20 mouse cellular contexts compared by ENCODE assay signal in the genomic region with DNA sequence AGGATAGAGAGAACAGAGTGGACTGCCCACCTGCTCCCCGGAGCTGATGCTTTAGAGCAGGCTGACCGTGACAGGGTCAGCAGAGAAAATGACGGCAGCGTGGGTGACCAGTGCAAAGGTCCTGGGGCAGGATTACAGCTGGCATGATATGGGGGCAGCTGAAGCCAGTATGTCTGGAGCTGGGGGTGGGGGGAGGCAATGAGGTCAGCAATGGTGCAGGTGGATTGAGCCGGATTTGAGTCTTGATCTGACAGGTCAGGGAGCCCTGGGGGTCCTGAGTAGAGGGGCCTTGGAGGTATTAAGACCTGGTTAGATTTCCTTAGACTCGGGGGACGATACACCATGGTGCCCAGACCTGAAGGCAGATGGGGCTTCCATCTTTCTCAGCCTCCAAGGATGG. TPM values are rescaled to one million over a fixed set of nuclear protein-coding genes. Genes with fewer than 3 reads are reported as not detected.
DNase-seq lines count a peak whose midpoint lies in the region; TF ChIP-seq lines count a peak whose summit lies in the region.
"Had no signal": no experiment of that assay in that cellular context is flagged by ENCODE, and none has a peak within 500 bp of the region (broad histone marks: within the 10 kb centered on the region; RNA-seq: fewer than 3 reads in every experiment).

No protein-coding gene starts in this region.

- peak in 1 of 2 experiments; percentile 19 for DNase-seq in heart, adult 2 months
- no peak for DNase-seq in heart, postnatal 14 days
- no peak for DNase-seq in embryonic facial prominence, embryonic 10.5 days (ENCODE audit: low spot score)
- no peak for DNase-seq in limb, embryonic 10.5 days (ENCODE audit: low spot score)
- no peak for DNase-seq in testis, postnatal 14 days (ENCODE audit: low spot score)
- DNase-seq in liver = no peak
- DNase-seq: cerebellum, adult 18-20 months; cerebellum, adult 9-10 months; cerebellum, postnatal 14 days had no signal

- peaks cover 8% of the 10 kb centered on the region for H3K4me1 ChIP-seq in heart, adult 2 months (ENCODE audit: control insufficient read depth, insufficient read depth, low read length)
- H3K4me1 ChIP-seq in embryonic facial prominence, embryonic 10.5 days = peaks cover 46% of the 10 kb centered on the region
- peaks cover 34% of the 10 kb centered on the region for H3K4me1 ChIP-seq in limb, embryonic 10.5 days
- H3K4me1 ChIP-seq: forebrain, embryonic 15.5 days; hindbrain, embryonic 13.5 days had no signal

- intact Hi-C loops in heart, adult 2 months (cut with DNase I) = no loop called here
- intact Hi-C loops in heart, postnatal 14 days (cut with DNase I) = no loop called here

- 93% methylated on average over 7 of the region's 7 CpGs for WGBS in heart, adult 2 months
- 88% methylated on average over 7 of the region's 7 CpGs for WGBS in embryonic facial prominence, embryonic 10.5 days
- 90% methylated on average over 7 of the region's 7 CpGs for WGBS in limb, embryonic 10.5 days

- no peaks in the 10 kb centered on the region for H3K79me2 ChIP-seq in heart, adult 2 months (replicated peaks; ENCODE audit: control insufficient read depth, insufficient read depth, low read length)

- no peak for TF ChIP-seq CTCF in heart, adult 2 months (IDR thresholded peaks at IDR 0.05)

- no peak for TF ChIP-seq POLR2A in heart, adult 2 months (IDR thresholded peaks at IDR 0.05; ENCODE audit: insufficient read depth, low read depth, low read length)

- no peak overlapping the region for H3K9ac ChIP-seq in heart, adult 2 months (ENCODE audit: low read depth, low read length)
- H3K9ac ChIP-seq: embryonic facial prominence, embryonic 12.5 days; embryonic facial prominence, embryonic 15.5 days; forebrain, embryonic 12.5 days; forebrain, embryonic 15.5 days; heart, embryonic 13.5 days; hindbrain, embryonic 13.5 days; intestine, embryonic 15.5 days had no signal

- no peaks in the 10 kb centered on the region for H3K9me3 ChIP-seq in embryonic facial prominence, embryonic 10.5 days
- no peaks in the 10 kb centered on the region for H3K9me3 ChIP-seq in limb, embryonic 10.5 days (replicated peaks)
- H3K9me3 ChIP-seq: embryonic facial prominence, embryonic 12.5 days; embryonic facial prominence, embryonic 15.5 days; forebrain, embryonic 12.5 days; forebrain, embryonic 15.5 days; heart, embryonic 10.5 days; heart, embryonic 13.5 days; hindbrain, embryonic 10.5 days; hindbrain, embryonic 13.5 days; intestine, embryonic 15.5 days had no signal

- H3K4me3 ChIP-seq in heart, adult 2 months = no peak overlapping the region
- H3K4me3 ChIP-seq in embryonic facial prominence, embryonic 10.5 days = no peak overlapping the region
- no peak overlapping the region for H3K4me3 ChIP-seq in limb, embryonic 10.5 days
- H3K4me3 ChIP-seq: embryonic facial prominence, embryonic 12.5 days; embryonic facial prominence, embryonic 15.5 days; erythroblast, embryonic 14.5 days; forebrain, embryonic 12.5 days; forebrain, embryonic 15.5 days; heart, embryonic 10.5 days; heart, embryonic 13.5 days; hindbrain, embryonic 10.5 days; hindbrain, embryonic 13.5 days; intestine, embryonic 15.5 days had no signal

- no peak for TF ChIP-seq EP300 in heart, adult 2 months (IDR thresholded peaks at IDR 0.05; ENCODE audit: insufficient read depth, low read depth, low read length)

- H3K27ac ChIP-seq in heart, adult 2 months = peak overlapping the region; percentile 20
- peak overlapping the region; percentile 63 for H3K27ac ChIP-seq in embryonic facial prominence, embryonic 10.5 days (replicated peaks)
- peak overlapping the region; percentile 37 for H3K27ac ChIP-seq in limb, embryonic 10.5 days
- H3K27ac ChIP-seq: embryonic facial prominence, embryonic 12.5 days; embryonic facial prominence, embryonic 15.5 days; forebrain, embryonic 12.5 days; forebrain, embryonic 15.5 days; heart, embryonic 13.5 days; hindbrain, embryonic 13.5 days; intestine, embryonic 15.5 days had no signal

- no peaks in the 10 kb centered on the region for H3K36me3 ChIP-seq in heart, adult 2 months (ENCODE audit: control insufficient read depth, insufficient read depth, low read length)
- H3K36me3 ChIP-seq in embryonic facial prominence, embryonic 10.5 days (replicated peaks) = no peaks in the 10 kb centered on the region
- no peaks in the 10 kb centered on the region for H3K36me3 ChIP-seq in limb, embryonic 10.5 days
- H3K36me3 ChIP-seq: embryonic facial prominence, embryonic 12.5 days; embryonic facial prominence, embryonic 15.5 days; forebrain, embryonic 12.5 days; forebrain, embryonic 15.5 days; heart, embryonic 10.5 days; heart, embryonic 13.5 days; hindbrain, embryonic 10.5 days; hindbrain, embryonic 13.5 days; intestine, embryonic 15.5 days had no signal

- H3K27me3 ChIP-seq in heart, adult 2 months (ENCODE audit: control insufficient read depth, insufficient read depth, low read length) = no peaks in the 10 kb centered on the region
- H3K27me3 ChIP-seq in embryonic facial prominence, embryonic 10.5 days (replicated peaks; ENCODE audit: low read depth, poor library complexity, severe bottlenecking) = no peaks in the 10 kb centered on the region
- H3K27me3 ChIP-seq in limb, embryonic 10.5 days (ENCODE audit: low read depth, poor library complexity, severe bottlenecking) = no peaks in the 10 kb centered on the region
- H3K27me3 ChIP-seq: embryonic facial prominence, embryonic 12.5 days; embryonic facial prominence, embryonic 15.5 days; forebrain, embryonic 12.5 days; forebrain, embryonic 15.5 days; heart, embryonic 13.5 days; intestine, embryonic 15.5 days; Patski had no signal

RNA-seq across cellular contexts. Expression of a gene that starts 37.6 kb away (rescaled TPM):
- total RNA-seq in heart, adult 2 months (2021) = 1 to 10 TPM; 1.6 to 2.0 TPM
- 6.5 and 10.5 TPM in 2 replicates for polyA plus RNA-seq in heart, adult 2 months (2012; rRNA removed)
- 1 to 10 TPM; 3.0 to 3.1 TPM for total RNA-seq in heart, postnatal 14 days (2021)
- 86.3 and 93.8 TPM in 2 replicates for polyA plus RNA-seq in embryonic facial prominence, embryonic 10.5 days (2016; fragmentation: Nextera tagmentation; extraction: Ambion mirVana)
- 94.9 and 118 TPM in 2 replicates for polyA plus RNA-seq in limb, embryonic 10.5 days (2016; fragmentation: Nextera tagmentation; extraction: Ambion mirVana)
- polyA plus RNA-seq: erythroblast, embryonic 14.5 days had no signal

RNA-seq across cellular contexts. Expression of a gene that starts 56.3 kb away (rescaled TPM):
- total RNA-seq in heart, adult 2 months (2021) = 100 to 1,000 TPM; 118 to 121 TPM
- polyA plus RNA-seq in heart, adult 2 months (2012; rRNA removed) = 98.1 and 101 TPM in 2 replicates
- total RNA-seq in heart, postnatal 14 days (2021) = 100 to 1,000 TPM in 1 of 2 experiments, 10 to 100 TPM in 1; 93.8 to 102 TPM
- polyA plus RNA-seq in embryonic facial prominence, embryonic 10.5 days (2016; fragmentation: Nextera tagmentation; extraction: Ambion mirVana) = 384 and 394 TPM in 2 replicates
- 375 and 404 TPM in 2 replicates for polyA plus RNA-seq in limb, embryonic 10.5 days (2016; fragmentation: Nextera tagmentation; extraction: Ambion mirVana)
